Mouse (Mus musculus) kidney, embryonic 16.5 days (tissue): ENCODE data around the gene Hacl1. TPM values are rescaled to one million over a fixed set of nuclear protein-coding genes. Genes with fewer than 3 reads are reported as not detected.

ENCODE experiments used
- ATAC-seq: fragments of 200-750 bp; cut with Nextera tagmentation; 2 replicates; pipeline ENCODE4 v1.8.0; 2017; ENCODE audit warnings: moderate TSS enrichment; ENCODE audit not compliant: low FRiP score, low TSS enrichment
- H3K27ac ChIP-seq: fragments of 300-500 bp; sonication (generic); 2 replicates; pipeline ENCODE4 v1.5.1; 2014; ENCODE audit warnings: low read length
- H3K27me3 ChIP-seq: fragments of 300-500 bp; sonication (generic); 2 replicates; pipeline ENCODE4 v1.6.1; 2014; ENCODE audit warnings: low read length, control low read depth, mixed read lengths; ENCODE audit not compliant: insufficient read depth
- H3K36me3 ChIP-seq: fragments of 300-500 bp; sonication (generic); 2 replicates; pipeline ENCODE4 v1.6.1; 2014; ENCODE audit warnings: low read length, control low read depth, mixed read lengths; ENCODE audit not compliant: insufficient read depth
- H3K4me1 ChIP-seq: fragments of 300-500 bp; sonication (generic); 2 replicates; pipeline ENCODE4 v1.6.1; 2014; ENCODE audit warnings: low read length, control low read depth, mixed read lengths; ENCODE audit not compliant: insufficient read depth
- H3K4me2 ChIP-seq: fragments of 300-500 bp; sonication (generic); replicated peaks from 2 replicates; pipeline ENCODE4 v1.6.1; 2014; ENCODE audit warnings: low read depth, low read length
- H3K4me3 ChIP-seq: fragments of 300-500 bp; sonication (generic); 2 replicates; pipeline ENCODE4 v1.5.1; 2014; ENCODE audit warnings: mild to moderate bottlenecking, low read length
- H3K9ac ChIP-seq: fragments of 300-500 bp; sonication (generic); replicated peaks from 2 replicates; pipeline ENCODE4 v1.6.1; 2014; ENCODE audit warnings: low read length
- H3K9me3 ChIP-seq: fragments of 300-500 bp; sonication (generic); 2 replicates; pipeline ENCODE4 v1.6.1; 2016; ENCODE audit warnings: low read length, control low read depth
- WGBS: fragments of 180-500 bp; shearing (Covaris S2); extraction: QIAGEN DNeasy Blood & Tissue Kit; methylation state at CpG from one replicate; pipeline ENCODE4 v1.1.7; 2014; 5-methylcytosine and 5-hydroxymethylcytosine counted together
- polyA plus RNA-seq: library from polyadenylated mRNA; unstranded; fragments of >200 nt; fragmentation: Nextera tagmentation; extraction: Ambion mirVana; gene quantifications from 2 replicates; pipeline ENCODE4 v1.2.1, GENCODE M21; 2015

Gene Hacl1
- polyA plus RNA-seq, result 27.0 and 39.3 TPM in 2 replicates

DNA sequence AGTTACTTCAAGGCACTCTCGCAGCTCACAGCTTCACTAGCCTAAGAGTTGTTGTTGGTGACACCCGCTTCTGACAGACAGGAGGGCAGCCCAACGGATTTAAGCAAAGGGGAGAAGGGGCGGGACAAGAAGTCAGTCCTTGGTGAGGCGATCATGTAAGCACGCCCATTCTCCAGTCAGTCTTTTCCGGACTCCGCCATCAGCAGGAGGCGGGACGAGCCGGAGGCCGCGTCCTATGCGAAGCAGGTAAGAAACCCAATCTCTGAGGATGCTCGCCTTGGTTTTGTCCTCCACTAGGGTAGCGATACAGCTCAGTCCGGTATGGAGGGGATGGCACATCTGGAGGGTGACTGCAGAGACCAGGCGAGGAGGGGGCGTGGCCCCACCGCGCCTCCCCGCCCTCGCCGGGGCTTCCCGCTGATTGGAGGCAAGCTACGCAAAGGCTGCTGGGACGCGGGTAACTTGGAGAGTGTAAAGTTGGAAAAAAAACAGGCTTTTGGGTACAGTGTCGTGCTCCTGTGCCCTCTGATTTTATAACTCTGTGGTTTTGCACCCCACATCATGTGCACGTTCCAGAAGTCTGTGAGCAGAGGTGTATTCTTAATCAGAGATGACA is at the start of gene Hacl1, which contains the start of gene Btd:
Gene Hacl1 (minus strand): TSS at position 397 of the 616 bp plus-strand sequence.
Gene Btd (plus strand): TSS at position 139 of the 616 bp plus-strand sequence.
- H3K4me2 ChIP-seq, result peak within 1 kb of the TSS; percentile 60
- ATAC-seq, result peak; percentile 97
- peaks cover 11% of the 10 kb centered on the region for H3K4me1 ChIP-seq
- H3K27me3 ChIP-seq, result no peaks in the 10 kb centered on the region
- no peaks in the 10 kb centered on the region for H3K9me3 ChIP-seq
- WGBS, result under 1% methylated on average over 30 of the region's 30 CpGs
- H3K36me3 ChIP-seq, result no peaks in the 10 kb centered on the region; the same call in 1 of the 2 replicates
- H3K9ac ChIP-seq, result peak within 1 kb of the TSS; percentile 67
- H3K27ac ChIP-seq, result peak within 1 kb of the TSS; percentile 94
- H3K4me3 ChIP-seq, result peak within 1 kb of the TSS; percentile 74

DNA sequence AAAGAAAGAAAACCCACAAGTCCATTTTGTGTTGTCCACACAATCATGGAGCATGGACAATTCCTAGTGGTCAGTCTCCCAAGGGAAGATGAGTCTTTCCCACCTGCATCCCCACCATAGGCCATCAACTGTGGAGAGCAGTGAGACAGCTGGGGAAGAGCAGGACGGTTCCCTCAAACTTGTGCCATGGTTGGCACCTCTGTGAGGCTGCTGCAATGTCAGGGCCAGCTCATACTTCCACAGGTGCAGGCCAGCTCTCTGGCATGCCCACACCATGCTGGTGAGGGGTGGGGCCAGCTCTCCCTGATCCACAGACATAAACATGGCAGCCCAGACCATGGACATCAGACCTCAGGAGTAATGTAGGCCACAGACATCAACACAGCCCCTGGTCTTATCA is 45.1 kb upstream of the Hacl1 start:
- WGBS, result 94% methylated on average over 1 of the region's 1 CpGs

GRCm38 (mm10) chr14:31685680-31686079 is 44.6 kb upstream of the Hacl1 start:
- H3K27ac ChIP-seq, result no peak overlapping the region
- ATAC-seq, result no peak
- no peak overlapping the region for H3K4me3 ChIP-seq
- H3K36me3 ChIP-seq, result no peaks in the 10 kb centered on the region
- H3K9me3 ChIP-seq, result no peaks in the 10 kb centered on the region
- H3K4me1 ChIP-seq, result no peaks in the 10 kb centered on the region
- WGBS, result 83% methylated on average over 10 of the region's 10 CpGs
- no peaks in the 10 kb centered on the region for H3K27me3 ChIP-seq
- no peak overlapping the region for H3K4me2 ChIP-seq
- H3K9ac ChIP-seq, result no peak overlapping the region

More for the DNA sequence above, 45.1 kb upstream of the Hacl1 start:
- no peak overlapping the region for H3K9ac ChIP-seq
- ATAC-seq, result no peak
- no peaks in the 10 kb centered on the region for H3K9me3 ChIP-seq
- H3K36me3 ChIP-seq, result no peaks in the 10 kb centered on the region
- H3K27ac ChIP-seq, result no peak overlapping the region
- H3K27me3 ChIP-seq, result no peaks in the 10 kb centered on the region
- H3K4me2 ChIP-seq, result no peak overlapping the region
- no peak overlapping the region for H3K4me3 ChIP-seq
- H3K4me1 ChIP-seq, result no peaks in the 10 kb centered on the region

DNA sequence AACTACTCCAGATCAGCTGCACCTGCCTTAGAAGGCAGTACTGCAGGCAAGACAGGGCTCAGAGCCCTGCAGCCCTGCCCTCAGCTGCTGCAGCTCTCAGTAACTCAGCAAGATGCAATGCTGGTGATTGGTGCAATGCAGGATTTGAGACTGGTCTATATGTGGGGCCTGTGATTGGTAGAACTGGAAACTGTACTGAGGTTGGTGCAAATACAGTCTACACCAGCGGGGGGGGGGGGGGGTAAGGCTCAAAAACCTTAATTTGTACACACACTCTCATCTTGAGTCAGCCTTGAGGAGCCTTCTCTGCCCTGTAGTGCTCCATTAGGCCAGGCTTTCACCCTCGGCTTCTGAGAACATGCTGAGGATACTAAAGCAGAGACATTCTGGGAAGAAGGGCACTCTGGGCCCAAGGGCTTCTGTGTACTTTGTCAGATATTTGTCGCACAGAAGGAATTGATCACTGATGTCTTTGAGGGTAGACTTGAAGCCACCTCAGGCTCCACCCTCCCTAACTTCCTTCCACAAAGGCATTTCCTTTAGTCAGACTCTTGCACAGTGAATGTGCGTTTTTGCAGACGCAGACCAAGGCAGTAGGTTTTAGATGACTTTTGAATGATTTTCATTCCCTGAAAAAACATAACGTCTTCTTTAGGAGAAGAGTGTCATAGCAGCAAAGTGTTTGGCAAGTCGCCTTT is 43.4 kb upstream of the Hacl1 start:
- Histone ChIP-seq H3K9me3 (no peaks in the 10 kb centered on the region), H3K9ac (no peak overlapping the region), H3K36me3 (no peaks in the 10 kb centered on the region), H3K27ac (no peak overlapping the region), H3K4me1 (no peaks in the 10 kb centered on the region), H3K4me3 (no peak overlapping the region), H3K27me3 (no peaks in the 10 kb centered on the region), H3K4me2 (no peak overlapping the region)
- WGBS, result 68% methylated on average over 7 of the region's 7 CpGs
- ATAC-seq, result no peak

- H3K4me2 ChIP-seq, result no peak overlapping the region
- H3K9ac ChIP-seq, result no peak overlapping the region
- H3K27me3 ChIP-seq, result no peaks in the 10 kb centered on the region
- H3K27ac ChIP-seq, result no peak overlapping the region
- no peak overlapping the region for H3K4me3 ChIP-seq
- no peak for ATAC-seq
- no peaks in the 10 kb centered on the region for H3K36me3 ChIP-seq
- 50% methylated on average over 1 of the region's 2 CpGs for WGBS
- no peaks in the 10 kb centered on the region for H3K4me1 ChIP-seq
- no peaks in the 10 kb centered on the region for H3K9me3 ChIP-seq
These were observed 42.5 kb upstream of the Hacl1 start for GRCm38 (mm10) chr14:31683610-31684009.

GRCm38 (mm10) chr14:31681931-31682555 is 41.0 kb upstream of the Hacl1 start:
- Histone ChIP-seq H3K27ac (no peak overlapping the region), H3K4me3 (no peak overlapping the region), H3K27me3 (no peaks in the 10 kb centered on the region), H3K4me1 (no peaks in the 10 kb centered on the region), H3K4me2 (no peak overlapping the region), H3K9ac (no peak overlapping the region), H3K9me3 (no peaks in the 10 kb centered on the region), H3K36me3 (no peaks in the 10 kb centered on the region)
- no peak for ATAC-seq
- 63% methylated on average over 5 of the region's 5 CpGs for WGBS

DNA sequence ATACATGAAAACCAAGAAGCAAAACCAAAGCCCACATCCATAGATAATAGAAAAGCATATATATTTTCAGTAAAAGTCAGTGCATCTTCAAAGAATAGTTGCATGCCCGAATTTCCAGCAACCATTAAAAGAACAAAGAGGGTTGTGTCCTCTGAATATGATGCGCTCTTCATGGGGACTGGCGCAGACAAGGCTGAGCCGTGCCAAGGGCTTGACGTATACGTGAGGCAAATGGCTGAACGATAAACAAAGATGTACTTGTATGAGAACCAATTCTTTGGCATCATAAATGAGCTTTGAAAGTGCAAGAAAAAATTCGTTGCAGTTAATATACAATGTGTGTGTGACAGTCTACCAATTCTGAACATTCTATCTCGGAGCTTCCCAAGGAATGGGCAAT is 40.2 kb upstream of the Hacl1 start:
- Histone ChIP-seq H3K27ac (no peak overlapping the region), H3K9me3 (no peaks in the 10 kb centered on the region), H3K4me2 (no peak overlapping the region), H3K27me3 (no peaks in the 10 kb centered on the region), H3K4me3 (no peak overlapping the region), H3K9ac (no peak overlapping the region), H3K4me1 (no peaks in the 10 kb centered on the region), H3K36me3 (no peaks in the 10 kb centered on the region)
- no peak for ATAC-seq
- 89% methylated on average over 9 of the region's 9 CpGs for WGBS

DNA sequence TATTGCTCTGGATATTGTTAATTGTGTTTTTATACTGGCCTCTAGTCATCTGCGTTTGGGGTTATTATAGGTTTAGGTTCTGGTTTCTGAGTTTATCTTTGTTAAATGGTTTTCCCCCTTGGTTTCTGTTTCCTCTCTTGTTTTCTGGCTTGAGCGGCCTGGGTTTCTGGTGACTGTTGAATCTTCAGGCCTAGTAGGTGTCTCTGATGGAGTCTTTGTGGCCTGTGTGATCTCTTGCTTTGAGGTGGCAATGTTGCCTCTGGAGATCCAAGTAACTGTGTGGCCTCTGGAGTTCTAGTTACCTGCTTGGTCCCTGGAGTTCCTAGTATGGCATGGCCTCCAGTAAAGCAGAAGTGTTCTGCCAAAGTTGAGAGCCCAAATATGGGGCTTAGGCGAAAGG is 39.6 kb upstream of the Hacl1 start:
- H3K4me2 ChIP-seq, result no peak overlapping the region
- no peak for ATAC-seq
- WGBS, result 96% methylated on average over 3 of the region's 3 CpGs
- H3K4me3 ChIP-seq, result no peak overlapping the region
- H3K4me1 ChIP-seq, result no peaks in the 10 kb centered on the region
- H3K9me3 ChIP-seq, result no peaks in the 10 kb centered on the region
- no peak overlapping the region for H3K27ac ChIP-seq
- no peak overlapping the region for H3K9ac ChIP-seq
- H3K36me3 ChIP-seq, result no peaks in the 10 kb centered on the region
- no peaks in the 10 kb centered on the region for H3K27me3 ChIP-seq

DNA sequence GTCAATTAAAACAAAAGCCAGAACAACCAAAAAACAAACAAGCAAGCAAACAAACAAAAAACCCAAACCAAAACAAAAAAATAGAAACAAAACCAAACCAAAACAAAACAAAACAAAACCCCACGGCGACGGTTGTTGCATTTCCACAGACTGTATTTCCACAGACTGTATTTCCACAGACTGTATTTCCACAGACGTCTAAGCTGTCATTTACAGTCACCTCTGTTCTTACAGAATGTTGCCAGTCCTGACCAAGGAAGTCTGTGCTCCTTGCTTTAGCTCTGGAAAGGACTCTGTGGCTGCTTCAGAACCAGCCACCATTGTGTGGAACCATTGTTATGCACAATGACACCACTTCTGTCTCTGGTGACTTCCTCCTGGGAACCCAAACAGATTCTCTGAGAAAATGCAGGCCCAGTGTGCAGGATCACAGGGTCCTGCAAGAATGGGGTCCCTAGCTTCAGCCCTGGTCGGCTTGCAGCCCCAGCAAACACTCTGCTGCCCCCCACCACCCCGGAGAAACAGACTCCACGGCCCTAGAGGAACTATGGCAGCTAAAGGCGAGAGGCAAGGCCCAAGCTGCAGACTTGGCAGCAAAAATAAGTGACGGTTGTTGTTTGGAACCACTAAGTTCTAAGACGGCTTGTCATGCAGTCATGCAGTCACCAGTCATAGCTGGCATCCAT is 30.7 kb upstream of the Hacl1 start:
- WGBS, result 65% methylated on average over 10 of the region's 10 CpGs
- H3K4me3 ChIP-seq, result no peak overlapping the region
- H3K36me3 ChIP-seq, result peaks cover 7% of the 10 kb centered on the region
- H3K9ac ChIP-seq, result no peak overlapping the region
- no peaks in the 10 kb centered on the region for H3K9me3 ChIP-seq
- H3K4me2 ChIP-seq, result no peak overlapping the region
- no peaks in the 10 kb centered on the region for H3K27me3 ChIP-seq
- no peaks in the 10 kb centered on the region for H3K4me1 ChIP-seq
- H3K27ac ChIP-seq, result no peak overlapping the region
- ATAC-seq, result no peak
